Mouse (Mus musculus): ENCODE data around the gene Becn1. TPM values are rescaled to one million over a fixed set of nuclear protein-coding genes. Genes with fewer than 3 reads are reported as not detected.

Gene Becn1
- polyA plus RNA-seq, 1 experiment: 103 TPM

DNA sequence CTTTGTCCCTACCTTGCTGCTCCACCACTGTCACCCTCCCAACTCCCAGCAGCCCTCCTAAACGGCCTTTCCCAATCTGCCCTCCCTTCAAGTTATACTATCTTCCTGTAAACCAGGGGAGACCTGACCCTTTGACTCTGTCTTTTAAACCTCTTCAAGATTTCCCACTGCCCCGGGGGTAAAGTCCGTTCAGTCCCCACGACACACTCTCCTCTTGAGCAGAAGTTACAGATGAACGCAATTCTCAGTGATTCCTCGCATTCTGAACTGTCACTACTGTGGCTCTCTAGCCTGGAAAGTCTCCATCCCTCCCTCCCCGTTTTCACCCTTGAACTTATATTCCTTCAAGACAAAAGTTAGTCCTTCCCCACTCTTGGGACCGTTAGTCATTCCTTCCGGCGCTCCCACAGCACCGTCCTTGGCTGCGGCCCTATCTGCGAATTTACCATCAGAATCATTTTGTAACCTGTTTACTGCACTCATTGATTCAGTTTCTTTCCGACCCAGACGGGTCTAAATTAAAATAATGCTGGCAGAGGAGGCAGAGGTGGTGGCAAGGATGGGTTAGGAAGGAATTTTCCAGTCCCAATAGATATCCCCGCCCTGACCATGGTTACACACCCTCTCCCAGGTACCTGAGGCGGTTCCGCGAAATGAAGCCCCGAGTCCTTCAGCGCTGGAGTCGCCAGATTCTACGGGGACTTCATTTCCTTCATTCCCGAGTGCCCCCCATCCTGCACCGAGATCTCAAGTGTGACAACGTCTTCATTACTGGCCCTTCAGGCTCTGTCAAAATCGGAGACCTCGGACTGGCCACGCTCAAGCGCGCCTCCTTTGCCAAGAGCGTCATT, 38.7 kb downstream of the Becn1 start:
- Histone ChIP-seq H3K79me2 (ENCODE audit: control insufficient read depth, insufficient read depth) (no peaks in the 10 kb centered on the region), H3K36me3 (ENCODE audit: control insufficient read depth, insufficient read depth) (peaks cover 4% of the 10 kb centered on the region), H3K79me3 (ENCODE audit: low read depth) (no peaks in the 10 kb centered on the region), H3ac (ENCODE audit: control insufficient read depth, insufficient read length, low read depth) (no peak overlapping the region), H3K27me3 (ENCODE audit: control insufficient read depth, insufficient read depth, insufficient read length) (peaks cover 50% of the 10 kb centered on the region), H3K4me3 (ENCODE audit: insufficient read depth, poor library complexity, severe bottlenecking) (no peak overlapping the region)
- TF ChIP-seq FOSL1 (IDR thresholded peaks at IDR 0.05; ENCODE audit: insufficient read depth, low read length, poor library complexity, severe bottlenecking) (no peak), MYOG (IDR thresholded peaks at IDR 0.05; ENCODE audit: control insufficient read depth, extremely low read depth, insufficient read length) (no peak), MAX (IDR thresholded peaks at IDR 0.05) (no peak), MYOD1 (IDR thresholded peaks at IDR 0.05; ENCODE audit: control insufficient read depth, insufficient read length, low read depth) (no peak), CEBPB (IDR thresholded peaks at IDR 0.05; ENCODE audit: low read depth) (no peak), CTCF (IDR thresholded peaks at IDR 0.05; ENCODE audit: control insufficient read depth, insufficient read depth, insufficient read length) (no peak)

DNA sequence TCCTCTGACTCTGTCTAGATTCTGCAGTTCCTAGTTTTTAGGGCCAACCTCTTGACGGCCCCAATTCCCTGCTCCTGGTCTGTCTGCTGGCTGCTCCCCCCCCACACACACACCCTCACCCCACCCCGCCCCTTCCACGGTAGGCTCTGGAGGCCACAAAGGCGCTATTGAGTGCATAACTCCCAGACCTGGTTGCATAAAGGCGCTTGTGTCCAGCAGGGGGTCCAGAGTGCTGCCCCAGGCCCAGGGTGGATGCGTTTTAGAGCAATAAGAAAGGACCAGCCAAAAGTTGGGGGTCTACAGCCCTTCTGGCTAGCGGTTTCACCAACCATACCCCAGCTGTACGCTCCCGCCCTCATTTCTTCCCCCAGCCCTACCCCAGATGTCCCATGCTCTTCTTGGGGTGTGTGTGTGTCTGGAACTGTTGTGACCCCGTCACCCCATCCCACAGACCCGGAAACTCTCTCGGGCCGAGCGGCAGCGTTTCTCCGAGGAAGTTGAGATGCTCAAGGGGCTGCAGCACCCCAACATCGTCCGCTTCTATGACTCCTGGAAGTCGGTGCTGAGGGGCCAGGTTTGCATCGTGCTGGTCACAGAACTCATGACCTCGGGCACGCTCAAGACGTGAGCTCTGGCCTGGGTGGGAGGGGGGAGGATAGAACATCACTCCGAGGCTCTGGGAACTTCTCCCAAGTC, 39.7 kb downstream of the Becn1 start:
- Histone ChIP-seq H3K27me3 (ENCODE audit: control insufficient read depth, insufficient read depth, insufficient read length) (peaks cover 45% of the 10 kb centered on the region), H3ac (ENCODE audit: control insufficient read depth, insufficient read length, low read depth) (no peak overlapping the region), H3K36me3 (ENCODE audit: control insufficient read depth, insufficient read depth) (peaks cover 4% of the 10 kb centered on the region), H3K79me2 (ENCODE audit: control insufficient read depth, insufficient read depth) (no peaks in the 10 kb centered on the region), H3K4me3 (ENCODE audit: insufficient read depth, poor library complexity, severe bottlenecking) (no peak overlapping the region), H3K79me3 (ENCODE audit: low read depth) (no peaks in the 10 kb centered on the region)
- TF ChIP-seq FOSL1 (IDR thresholded peaks at IDR 0.05; ENCODE audit: insufficient read depth, low read length, poor library complexity, severe bottlenecking) (no peak), MYOD1 (IDR thresholded peaks at IDR 0.05; ENCODE audit: control insufficient read depth, insufficient read length, low read depth) (no peak), MAX (IDR thresholded peaks at IDR 0.05) (no peak), USF1 (IDR thresholded peaks at IDR 0.05; ENCODE audit: low read depth) (no peak), CTCF (IDR thresholded peaks at IDR 0.05; ENCODE audit: control insufficient read depth, insufficient read depth, insufficient read length) (no peak), CEBPB (IDR thresholded peaks at IDR 0.05; ENCODE audit: low read depth) (no peak), MYOG (IDR thresholded peaks at IDR 0.05; ENCODE audit: control insufficient read depth, extremely low read depth, insufficient read length) (no peak)

DNA sequence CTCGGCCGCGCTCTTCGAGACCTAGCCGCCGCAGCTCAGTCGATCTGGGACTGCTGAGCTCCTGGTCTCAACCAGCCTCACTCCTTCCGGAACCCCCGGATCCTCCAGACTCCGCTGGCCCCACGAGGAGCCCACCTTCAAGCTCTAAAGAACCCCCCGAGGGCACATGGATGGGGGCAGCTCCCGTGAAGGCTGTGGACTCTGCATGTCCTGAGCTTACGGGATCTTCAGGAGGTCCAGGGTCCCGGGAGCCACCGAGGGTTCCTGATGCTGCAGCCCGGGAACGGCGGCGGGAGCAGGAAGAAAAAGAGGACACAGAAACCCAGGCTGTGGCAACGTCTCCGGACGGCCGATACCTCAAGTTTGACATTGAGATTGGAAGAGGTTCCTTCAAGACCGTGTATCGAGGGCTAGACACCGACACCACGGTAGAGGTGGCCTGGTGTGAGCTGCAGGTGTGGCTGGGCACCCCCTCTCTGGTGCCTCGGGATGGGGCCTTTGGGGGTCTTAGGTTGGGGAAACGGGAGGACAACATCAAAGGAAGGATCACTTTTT, 41.2 kb downstream of the Becn1 start:
- TF ChIP-seq USF1 (IDR thresholded peaks at IDR 0.05; ENCODE audit: low read depth) (no peak), MYOD1 (IDR thresholded peaks at IDR 0.05; ENCODE audit: control insufficient read depth, insufficient read length, low read depth) (no peak), CEBPB (IDR thresholded peaks at IDR 0.05; ENCODE audit: low read depth) (no peak), CTCF (IDR thresholded peaks at IDR 0.05; ENCODE audit: control insufficient read depth, insufficient read depth, insufficient read length) (no peak), MAX (IDR thresholded peaks at IDR 0.05) (no peak), MYOG (IDR thresholded peaks at IDR 0.05; ENCODE audit: control insufficient read depth, extremely low read depth, insufficient read length) (no peak), FOSL1 (IDR thresholded peaks at IDR 0.05; ENCODE audit: insufficient read depth, low read length, poor library complexity, severe bottlenecking) (no peak)
- H3K36me3 ChIP-seq (ENCODE audit: control insufficient read depth, insufficient read depth): peaks cover 4% of the 10 kb centered on the region
- peak overlapping the region; percentile 4 for H3ac ChIP-seq (ENCODE audit: control insufficient read depth, insufficient read length, low read depth)
- no peak overlapping the region for H3K4me3 ChIP-seq (ENCODE audit: insufficient read depth, poor library complexity, severe bottlenecking)
- H3K79me2 ChIP-seq (ENCODE audit: control insufficient read depth, insufficient read depth): no peaks in the 10 kb centered on the region
- no peaks in the 10 kb centered on the region for H3K79me3 ChIP-seq (ENCODE audit: low read depth)
- peaks cover 45% of the 10 kb centered on the region for H3K27me3 ChIP-seq (ENCODE audit: control insufficient read depth, insufficient read depth, insufficient read length)

GRCm38 (mm10) chr11:101259948-101260825, 41.9 kb downstream of the Becn1 start, which contains the start of gene Wnk4:
Wnk4 (plus strand) TSS chr11:101260567.
- peak within 1 kb of the TSS; percentile 18 for H3ac ChIP-seq (ENCODE audit: control insufficient read depth, insufficient read length, low read depth)
- TF ChIP-seq FOSL1 (IDR thresholded peaks at IDR 0.05; ENCODE audit: insufficient read depth, low read length, poor library complexity, severe bottlenecking) (no peak), CEBPB (IDR thresholded peaks at IDR 0.05; ENCODE audit: low read depth) (no peak), MAX (IDR thresholded peaks at IDR 0.05) (no peak), MYOG (IDR thresholded peaks at IDR 0.05; ENCODE audit: control insufficient read depth, extremely low read depth, insufficient read length) (no peak), CTCF (IDR thresholded peaks at IDR 0.05; ENCODE audit: control insufficient read depth, insufficient read depth, insufficient read length) (no peak), MYOD1 (IDR thresholded peaks at IDR 0.05; ENCODE audit: control insufficient read depth, insufficient read length, low read depth) (no peak), USF1 (IDR thresholded peaks at IDR 0.05; ENCODE audit: low read depth) (no peak)
- H3K4me3 ChIP-seq (ENCODE audit: insufficient read depth, poor library complexity, severe bottlenecking): no peak within 1 kb of the TSS

More at GRCm38 (mm10) chr11:101259948-101260825, 41.9 kb downstream of the Becn1 start, which contains the start of gene Wnk4:
- H3K27me3 ChIP-seq (ENCODE audit: control insufficient read depth, insufficient read depth, insufficient read length): peaks cover 42% of the 10 kb centered on the region
- no peaks in the 10 kb centered on the region for H3K79me3 ChIP-seq (ENCODE audit: low read depth)
- peaks cover 4% of the 10 kb centered on the region for H3K36me3 ChIP-seq (ENCODE audit: control insufficient read depth, insufficient read depth)
- H3K79me2 ChIP-seq (ENCODE audit: control insufficient read depth, insufficient read depth): no peaks in the 10 kb centered on the region
